Mouse (Mus musculus): ENCODE results near the gene Olfr16. TPM values are rescaled to one million over a fixed set of nuclear protein-coding genes. Genes with fewer than 3 reads are reported as not detected.

Gene Olfr16
- not detected in 2 replicates for polyA plus RNA-seq (2015; fragmentation: Nextera tagmentation; extraction: Ambion mirVana)

DNA sequence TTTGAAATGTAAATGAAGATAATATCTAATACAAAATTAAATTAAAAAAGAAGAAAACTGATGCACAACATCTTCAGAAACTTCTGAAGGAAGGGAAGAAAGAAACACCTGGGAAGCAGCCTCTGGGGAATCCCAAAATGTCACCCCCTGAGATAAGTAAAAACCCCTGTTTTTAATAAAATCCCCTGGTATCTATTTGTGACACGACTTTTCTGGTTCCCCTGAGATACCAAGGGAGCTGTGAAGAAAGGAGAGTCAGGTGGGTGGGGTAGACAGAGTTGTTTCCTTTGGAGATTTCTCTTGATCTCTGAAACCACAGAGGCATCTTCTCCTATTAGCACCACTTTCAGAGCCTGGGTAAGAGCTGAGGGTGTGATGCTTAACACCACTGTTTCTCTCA is at the start of gene Olfr16:
Gene Olfr16, plus strand, starts transcription at position 250 of the 400 bp plus-strand sequence.
- no peak within 1 kb of the TSS for H3K27ac ChIP-seq (replicated peaks)
- WGBS: 55% methylated on average over 1 of the region's 1 CpGs
- no peak within 1 kb of the TSS for H3K9ac ChIP-seq
- H3K9me3 ChIP-seq: no peaks in the 10 kb centered on the region
- H3K4me1 ChIP-seq (replicated peaks): no peaks in the 10 kb centered on the region
- H3K27me3 ChIP-seq: no peaks in the 10 kb centered on the region
- no peaks in the 10 kb centered on the region for H3K36me3 ChIP-seq
- no peak for ATAC-seq (ENCODE audit: low read depth)
- no peak within 1 kb of the TSS for H3K4me2 ChIP-seq
- no peak within 1 kb of the TSS for H3K4me3 ChIP-seq

DNA sequence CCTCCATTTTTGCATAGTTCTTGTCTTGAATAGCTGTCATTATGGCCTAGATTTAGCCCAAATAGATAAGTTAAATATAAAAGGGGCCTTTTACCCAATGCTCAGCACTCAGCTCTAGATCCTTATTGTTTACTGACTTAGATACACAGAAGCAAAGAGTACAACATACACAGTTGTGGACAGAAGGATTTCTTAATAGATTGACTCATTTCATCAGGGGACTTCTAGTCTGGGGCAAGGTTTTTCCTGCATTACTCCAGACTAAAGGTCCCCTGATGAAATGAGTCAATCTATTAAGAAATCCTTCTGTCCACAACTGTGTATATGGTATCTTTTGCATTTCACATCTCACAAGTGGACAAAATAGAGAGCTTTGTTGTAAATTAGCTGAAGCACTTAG is 46.9 kb upstream of the Olfr16 start:
- no peak for ATAC-seq (ENCODE audit: low read depth)

DNA sequence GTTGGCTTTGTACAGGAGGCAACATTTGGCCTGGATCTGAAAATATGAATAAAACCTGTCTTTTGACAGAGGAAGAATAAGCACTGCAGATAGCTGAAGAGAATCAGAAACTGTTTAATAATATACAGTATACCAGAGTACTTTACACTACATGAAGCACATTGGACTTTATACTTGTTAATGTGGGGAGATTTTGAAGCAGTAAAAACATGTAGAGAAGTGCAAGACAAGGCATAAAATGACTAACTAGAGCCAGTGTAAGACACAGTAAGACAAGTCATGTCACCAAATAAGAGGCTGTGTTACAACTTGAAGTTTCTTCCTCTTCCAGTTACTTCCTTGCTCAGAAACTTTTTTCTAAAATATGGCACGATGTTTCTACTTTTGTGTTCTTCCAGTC is 33.1 kb upstream of the Olfr16 start:
- Histone ChIP-seq H3K9ac (no peak overlapping the region), H3K27ac (replicated peaks) (no peak overlapping the region), H3K9me3 (no peaks in the 10 kb centered on the region), H3K4me2 (no peak overlapping the region), H3K4me3 (no peak overlapping the region), H3K4me1 (replicated peaks) (no peaks in the 10 kb centered on the region), H3K36me3 (no peaks in the 10 kb centered on the region), H3K27me3 (no peaks in the 10 kb centered on the region)
- ATAC-seq (ENCODE audit: low read depth): no peak
- WGBS: 87% methylated on average over 1 of the region's 1 CpGs

More for the DNA sequence above, 46.9 kb upstream of the Olfr16 start:
- H3K4me2 ChIP-seq: no peak overlapping the region
- H3K27me3 ChIP-seq: no peaks in the 10 kb centered on the region
- no peak overlapping the region for H3K4me3 ChIP-seq
- no peaks in the 10 kb centered on the region for H3K36me3 ChIP-seq
- H3K9me3 ChIP-seq: no peaks in the 10 kb centered on the region
- H3K27ac ChIP-seq (replicated peaks): no peak overlapping the region
- H3K9ac ChIP-seq: no peak overlapping the region
- H3K4me1 ChIP-seq (replicated peaks): no peaks in the 10 kb centered on the region

DNA sequence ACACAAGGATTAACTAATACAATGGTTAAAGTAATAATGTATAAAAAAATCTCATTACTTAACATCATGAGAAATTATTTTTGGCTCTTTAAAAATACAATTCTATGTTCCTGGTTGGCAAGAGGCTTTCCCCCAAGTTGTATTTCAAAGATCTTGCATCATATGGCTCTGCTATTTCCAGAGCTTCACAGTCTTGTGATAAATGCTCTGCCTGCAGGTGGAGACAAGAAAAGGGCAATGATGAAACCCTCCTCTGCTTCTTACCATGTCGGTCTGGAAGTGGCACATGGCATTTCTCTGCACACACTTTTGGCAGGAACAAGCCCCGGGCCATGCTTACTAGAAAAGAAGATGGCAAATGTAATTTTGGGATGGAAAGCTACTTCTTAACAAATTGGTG is 31.8 kb upstream of the Olfr16 start:
- H3K27ac ChIP-seq (replicated peaks): no peak overlapping the region
- no peaks in the 10 kb centered on the region for H3K27me3 ChIP-seq

DNA sequence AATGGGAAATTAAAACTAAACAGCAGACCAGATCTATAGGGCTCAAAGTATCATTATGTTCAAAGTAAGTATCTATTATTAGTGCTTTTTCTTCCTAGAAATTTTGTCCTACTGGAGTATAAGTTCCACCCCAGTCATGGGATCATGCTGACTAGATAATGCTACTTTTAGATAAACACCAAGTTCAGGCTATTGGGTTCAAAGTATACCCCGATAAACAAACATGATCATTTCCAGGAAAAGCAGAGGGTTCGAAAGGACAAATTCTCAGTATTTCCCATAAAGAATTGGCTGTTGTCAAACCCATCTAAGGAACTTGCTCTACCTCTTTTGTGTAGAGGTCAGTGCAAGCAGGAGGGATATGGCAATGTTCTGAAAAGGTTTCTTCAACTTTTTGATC is 18.0 kb upstream of the Olfr16 start:
- H3K27me3 ChIP-seq: no peaks in the 10 kb centered on the region
- no peak overlapping the region for H3K4me2 ChIP-seq
- ATAC-seq (ENCODE audit: low read depth): no peak
- H3K4me3 ChIP-seq: no peak overlapping the region
- H3K9me3 ChIP-seq: no peaks in the 10 kb centered on the region
- 95% methylated on average over 2 of the region's 2 CpGs for WGBS
- H3K4me1 ChIP-seq (replicated peaks): no peaks in the 10 kb centered on the region
- no peaks in the 10 kb centered on the region for H3K36me3 ChIP-seq
- H3K27ac ChIP-seq (replicated peaks): no peak overlapping the region
- H3K9ac ChIP-seq: no peak overlapping the region

More for the DNA sequence above, 31.8 kb upstream of the Olfr16 start:
- Histone ChIP-seq H3K4me1 (replicated peaks) (no peaks in the 10 kb centered on the region), H3K36me3 (no peaks in the 10 kb centered on the region), H3K9ac (no peak overlapping the region), H3K9me3 (no peaks in the 10 kb centered on the region), H3K4me3 (no peak overlapping the region), H3K4me2 (no peak overlapping the region)
- 86% methylated on average over 2 of the region's 2 CpGs for WGBS
- no peak for ATAC-seq (ENCODE audit: low read depth)

DNA sequence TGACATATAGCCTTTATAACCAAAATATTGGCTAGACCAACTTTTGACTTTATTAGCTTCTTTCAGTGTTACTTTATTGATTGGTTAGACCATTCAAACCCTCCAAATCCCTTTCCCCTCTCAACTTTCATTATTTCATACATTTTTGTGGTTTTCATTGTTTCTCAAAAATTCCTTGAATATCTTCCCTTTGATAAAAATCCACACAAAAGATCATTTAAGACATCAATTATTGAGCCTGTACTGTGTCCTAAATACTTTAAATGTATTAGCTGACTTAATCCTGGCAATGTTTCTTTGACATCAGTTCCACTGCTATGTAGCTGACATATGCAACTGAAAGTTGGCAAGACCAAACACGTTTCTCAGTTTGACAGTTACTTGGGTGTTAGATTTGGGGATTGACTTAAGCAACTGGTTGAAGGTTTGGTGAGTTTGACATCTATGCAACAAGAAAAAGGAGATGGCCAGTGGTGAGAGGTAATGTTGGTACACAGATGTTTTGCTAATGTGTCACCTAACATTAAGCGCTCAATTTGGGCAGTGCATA is 1.0 kb downstream of the Olfr16 start:
- ATAC-seq (ENCODE audit: low read depth): no peak
- Histone ChIP-seq H3K27ac (replicated peaks) (no peak overlapping the region), H3K27me3 (no peaks in the 10 kb centered on the region), H3K4me3 (no peak overlapping the region), H3K36me3 (no peaks in the 10 kb centered on the region), H3K9ac (no peak overlapping the region), H3K4me2 (no peak overlapping the region), H3K9me3 (no peaks in the 10 kb centered on the region), H3K4me1 (replicated peaks) (no peaks in the 10 kb centered on the region)
- 92% methylated on average over 2 of the region's 2 CpGs for WGBS

DNA sequence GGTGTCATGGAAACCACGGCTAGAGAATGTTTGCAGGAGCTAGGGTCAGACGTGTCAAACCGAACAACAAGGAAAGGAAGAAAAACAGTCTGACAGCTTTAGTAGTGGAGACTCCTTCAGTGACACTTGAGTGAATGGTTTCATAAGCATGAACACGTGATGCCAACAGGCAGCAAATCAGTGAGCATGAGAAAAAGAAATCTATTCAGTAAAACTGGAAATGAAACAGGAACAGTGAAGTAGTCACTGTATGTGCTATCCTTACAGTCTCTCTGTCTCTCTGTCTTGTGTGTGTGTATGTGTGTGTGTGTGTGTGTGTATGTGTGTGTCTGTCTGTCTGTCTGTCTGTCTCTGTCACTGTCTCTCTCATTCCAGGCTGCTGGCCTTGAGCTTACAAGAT is 5.2 kb downstream of the Olfr16 start:
- no peak for ATAC-seq (ENCODE audit: low read depth)
- 49% methylated on average over 4 of the region's 4 CpGs for WGBS
- no peaks in the 10 kb centered on the region for H3K4me1 ChIP-seq (replicated peaks)

DNA sequence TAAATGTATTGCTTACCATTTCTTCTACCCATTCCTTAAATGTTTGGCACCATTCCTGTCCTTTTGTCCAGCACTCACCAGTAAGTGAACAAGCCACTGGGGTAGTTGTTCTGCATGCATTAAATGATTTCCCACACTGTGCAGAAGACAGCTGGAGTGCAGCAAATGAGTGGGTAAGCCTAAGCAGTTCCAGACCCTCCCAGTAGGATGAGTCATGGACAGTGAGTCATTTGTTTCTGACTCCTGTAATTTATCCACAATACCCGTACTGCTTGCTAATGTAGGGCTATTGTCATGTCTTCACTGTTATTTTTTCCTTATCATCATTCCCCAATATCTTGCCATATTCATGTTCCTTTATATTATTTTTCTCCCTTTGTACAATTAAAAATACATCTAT is 10.2 kb downstream of the Olfr16 start:
- Histone ChIP-seq H3K4me3 (no peak overlapping the region), H3K9ac (no peak overlapping the region), H3K4me1 (replicated peaks) (no peaks in the 10 kb centered on the region), H3K27ac (replicated peaks) (no peak overlapping the region), H3K27me3 (no peaks in the 10 kb centered on the region), H3K9me3 (no peaks in the 10 kb centered on the region), H3K4me2 (no peak overlapping the region), H3K36me3 (no peaks in the 10 kb centered on the region)
- no peak for ATAC-seq (ENCODE audit: low read depth)
- WGBS: 48% methylated on average over 1 of the region's 1 CpGs

More for the DNA sequence above, 5.2 kb downstream of the Olfr16 start:
- no peak overlapping the region for H3K27ac ChIP-seq (replicated peaks)
- no peak overlapping the region for H3K4me2 ChIP-seq
- no peak overlapping the region for H3K4me3 ChIP-seq
- H3K9ac ChIP-seq: no peak overlapping the region
- H3K36me3 ChIP-seq: no peaks in the 10 kb centered on the region
- no peaks in the 10 kb centered on the region for H3K27me3 ChIP-seq
- no peaks in the 10 kb centered on the region for H3K9me3 ChIP-seq

DNA sequence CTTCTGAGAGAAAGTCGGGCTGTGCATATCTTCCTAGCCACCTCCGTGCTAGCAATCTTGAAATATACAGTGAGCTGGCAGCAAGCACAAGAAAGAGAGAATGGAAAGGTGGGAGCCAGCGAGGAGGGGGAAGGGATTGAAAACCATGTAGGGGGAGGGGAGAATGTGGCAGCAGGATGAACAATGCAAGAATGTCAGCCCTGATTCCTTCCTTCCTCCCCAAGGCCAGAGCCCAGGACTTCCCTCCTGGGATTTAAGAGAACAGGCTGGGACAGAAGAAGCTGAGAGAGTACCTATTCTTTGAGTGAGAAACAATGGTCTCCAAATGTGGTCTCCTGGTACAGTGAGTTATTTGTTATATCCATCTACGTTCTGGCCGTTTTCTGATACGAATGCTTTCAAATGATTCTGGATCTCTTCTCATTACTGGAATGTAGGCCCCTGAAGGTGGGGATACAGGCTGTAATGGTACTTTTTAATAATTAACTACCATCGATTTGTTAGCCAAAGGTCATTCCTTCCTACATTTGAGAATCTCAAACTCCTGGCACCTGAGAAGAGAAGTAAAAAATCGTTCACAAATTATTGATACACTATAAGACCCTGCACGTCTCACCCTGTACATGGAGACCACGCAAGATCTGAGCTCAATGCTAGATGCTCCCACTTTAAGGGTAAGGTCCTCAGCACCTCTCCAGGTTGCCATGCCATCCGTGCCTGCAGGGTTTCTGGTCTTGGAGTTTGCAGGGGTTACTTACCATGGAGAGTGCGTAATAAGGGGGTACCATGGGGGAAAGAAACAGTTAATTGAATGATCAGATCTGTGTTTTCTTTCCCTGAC is 39.8 kb downstream of the Olfr16 start:
- H3K4me1 ChIP-seq (replicated peaks): 0 out of 2 replicates have a peak, but pooled peaks cover 5% of the 10 kb centered on the region
- H3K36me3 ChIP-seq: no peaks in the 10 kb centered on the region
- no peaks in the 10 kb centered on the region for H3K27me3 ChIP-seq
- H3K27ac ChIP-seq (replicated peaks): no peak overlapping the region
- no peak overlapping the region for H3K9ac ChIP-seq
- no peak for ATAC-seq (ENCODE audit: low read depth)
- H3K4me3 ChIP-seq: no peak overlapping the region
- 78% methylated on average over 12 of the region's 12 CpGs for WGBS
- no peak overlapping the region for H3K4me2 ChIP-seq
- H3K9me3 ChIP-seq: no peaks in the 10 kb centered on the region

DNA sequence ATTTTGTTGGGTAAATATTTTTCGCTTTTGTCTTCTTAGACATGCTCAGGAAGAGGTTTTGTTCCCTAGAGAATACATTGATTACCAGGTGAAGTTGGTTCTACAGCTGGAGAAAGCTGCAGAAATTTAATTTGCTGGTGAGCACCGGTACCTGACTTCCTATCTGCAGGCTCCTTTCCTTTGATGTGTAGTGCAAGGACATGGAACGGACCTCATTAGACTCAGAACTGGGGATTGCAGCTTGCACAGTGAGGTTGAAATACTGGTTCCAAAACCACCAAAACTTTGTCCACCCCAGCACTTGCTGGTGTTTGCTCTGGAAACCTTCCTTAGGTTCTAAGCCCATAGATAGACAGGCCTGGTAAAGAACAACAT is 40.4 kb downstream of the Olfr16 start:
- no peak overlapping the region for H3K4me2 ChIP-seq
- no peak overlapping the region for H3K27ac ChIP-seq (replicated peaks)
- no peak overlapping the region for H3K4me3 ChIP-seq
- no peak for ATAC-seq (ENCODE audit: low read depth)
- 85% methylated on average over 3 of the region's 3 CpGs for WGBS
- H3K36me3 ChIP-seq: no peaks in the 10 kb centered on the region
- H3K9me3 ChIP-seq: no peaks in the 10 kb centered on the region
- no peak overlapping the region for H3K9ac ChIP-seq
- no peaks in the 10 kb centered on the region for H3K27me3 ChIP-seq
- 0 out of 2 replicates have a peak, but pooled peaks cover 5% of the 10 kb centered on the region for H3K4me1 ChIP-seq (replicated peaks)

Measured in neural tube, embryonic 13.5 days (tissue).